Mouse (Mus musculus) myocyte (in vitro differentiated cells): ENCODE measurements around the gene S100a14. TPM values are rescaled to one million over a fixed set of nuclear protein-coding genes. Genes with fewer than 3 reads are reported as not detected.

ENCODE experiments used
- H3K27me3 ChIP-seq: one replicate; pipeline ENCODE4 v1.6.1; 2011; ENCODE audit not compliant: control insufficient read depth, insufficient read depth, insufficient read length
- H3K36me3 ChIP-seq: one replicate; pipeline ENCODE4 v1.6.1; 2011; ENCODE audit not compliant: control insufficient read depth, insufficient read depth
- H3K4me2 ChIP-seq: one replicate; pipeline ENCODE4 v1.6.1; 2011; ENCODE audit warnings: low read depth, control low read depth
- H3K4me3 ChIP-seq: one replicate; pipeline ENCODE4 v1.5.1; 2011; ENCODE audit warnings: mild to moderate bottlenecking, control low read depth, moderate library complexity
- H3K79me2 ChIP-seq: one replicate; pipeline ENCODE4 v1.6.1; 2011; ENCODE audit not compliant: control insufficient read depth, insufficient read depth
- H3ac ChIP-seq: one replicate; pipeline ENCODE4 v1.6.1; 2011; ENCODE audit not compliant: control insufficient read depth, insufficient read length
- CEBPB ChIP-seq: IDR thresholded peaks from 2 replicates; pipeline ENCODE4 v1.6.1; 2011; ENCODE audit warnings: mild to moderate bottlenecking, moderate library complexity; ENCODE audit not compliant: poor library complexity, insufficient read depth, severe bottlenecking
- E2F4 ChIP-seq: IDR thresholded peaks from one replicate; pipeline ENCODE4 v1.6.1; 2011; ENCODE audit warnings: mild to moderate bottlenecking, control low read depth, moderate library complexity; ENCODE audit not compliant: insufficient read depth
- MAX ChIP-seq: IDR thresholded peaks from one replicate; pipeline ENCODE4 v1.6.1; 2011; ENCODE audit warnings: low read depth, mild to moderate bottlenecking, control low read depth
- MYOD1 ChIP-seq, 3 experiments: IDR thresholded peaks; one replicate each; pipeline ENCODE4 v1.6.1; 2011; ENCODE audit warnings: control low read depth in 2 of 3, low read depth in 2 of 3, mild to moderate bottlenecking in 2 of 3, moderate library complexity in 1 of 3; ENCODE audit not compliant: insufficient read length in 2 of 3, control insufficient read depth in 1 of 3
- MYOG ChIP-seq, 3 experiments: IDR thresholded peaks; one replicate each; pipeline ENCODE4 v1.6.1; 2011; ENCODE audit warnings: control low read depth in 2 of 3, low read depth in 2 of 3, mild to moderate bottlenecking in 2 of 3; ENCODE audit not compliant: insufficient read length in 2 of 3, control insufficient read depth in 1 of 3, insufficient read depth in 1 of 3
- POLR2A ChIP-seq: IDR thresholded peaks from one replicate; pipeline ENCODE4 v1.6.1; 2011; ENCODE audit warnings: low read depth, mild to moderate bottlenecking, control low read depth, moderate library complexity; ENCODE audit not compliant: insufficient read length
- POLR2AphosphoS2 ChIP-seq: IDR thresholded peaks from one replicate; pipeline ENCODE4 v1.6.1; 2011; ENCODE audit warnings: low read depth, control low read depth; ENCODE audit not compliant: insufficient read length
- REST ChIP-seq: IDR thresholded peaks from one replicate; pipeline ENCODE4 v1.6.1; 2011; ENCODE audit warnings: mild to moderate bottlenecking, control low read depth, moderate library complexity; ENCODE audit not compliant: insufficient read depth, insufficient read length
- SRF ChIP-seq: IDR thresholded peaks from one replicate; pipeline ENCODE4 v1.6.1; 2011; ENCODE audit warnings: low read depth; ENCODE audit not compliant: control insufficient read depth, insufficient read length
- TCF12 ChIP-seq: IDR thresholded peaks from one replicate; pipeline ENCODE4 v1.6.1; 2011; ENCODE audit warnings: mild to moderate bottlenecking, control low read depth; ENCODE audit not compliant: poor library complexity, insufficient read depth, severe bottlenecking
- TCF3 ChIP-seq: IDR thresholded peaks from one replicate; pipeline ENCODE4 v1.6.1; 2011; ENCODE audit warnings: low read depth, control low read depth; ENCODE audit not compliant: insufficient read length
- USF1 ChIP-seq: IDR thresholded peaks from one replicate; pipeline ENCODE4 v1.6.1; 2011; ENCODE audit warnings: low read depth, mild to moderate bottlenecking, control low read depth, moderate library complexity
- polyA plus RNA-seq: library from polyadenylated mRNA; unstranded; fragments of >200 nt; fragmentation: generic; extraction: Trizol; gene quantifications from one replicate; pipeline ENCODE4 v1.2.1, GENCODE M21; 2012; ENCODE audit warnings: missing spikeins

S100a14 gene
- polyA plus RNA-seq, result 2.9 TPM

GRCm38 (mm10) chr3:90526580-90526979 is at the start of gene S100a14:
S100a14 (plus strand) TSS chr3:90526856.
- TF ChIP-seq MYOG (IDR thresholded peaks at IDR 0.05; ENCODE audit: control insufficient read depth in 1 of 3, insufficient read depth in 1 of 3, insufficient read length in 2 of 3, low read depth in 2 of 3) (no peak), POLR2AphosphoS2 (no peak), REST (no peak), SRF (no peak), E2F4 (no peak), TCF12 (no peak), TCF3 (no peak), USF1 (no peak), POLR2A (no peak), MYOD1 (IDR thresholded peaks at IDR 0.05; ENCODE audit: control insufficient read depth in 1 of 3, insufficient read length in 2 of 3, low read depth in 2 of 3) (no peak), CEBPB (no peak), MAX (no peak)
- Histone ChIP-seq H3K79me2 (no peaks in the 10 kb centered on the region), H3ac (no peak within 1 kb of the TSS), H3K4me3 (no peak within 1 kb of the TSS), H3K4me2 (peak within 1 kb of the TSS; percentile 44), H3K36me3 (no peaks in the 10 kb centered on the region), H3K27me3 (no peaks in the 10 kb centered on the region)

GRCm38 (mm10) chr3:90486998-90487397 is 39.7 kb upstream of the S100a14 start:
- Histone ChIP-seq H3K36me3 (peaks cover 62% of the 10 kb centered on the region), H3K27me3 (no peaks in the 10 kb centered on the region), H3K4me2 (no peak overlapping the region), H3K79me2 (peaks cover 11% of the 10 kb centered on the region), H3ac (no peak overlapping the region), H3K4me3 (no peak overlapping the region)
- TF ChIP-seq POLR2A (no peak), TCF12 (no peak), TCF3 (no peak), MYOG (IDR thresholded peaks at IDR 0.05; ENCODE audit: control insufficient read depth in 1 of 3, insufficient read depth in 1 of 3, insufficient read length in 2 of 3, low read depth in 2 of 3) (no peak), POLR2AphosphoS2 (no peak)

- peaks cover 11% of the 10 kb centered on the region for H3K79me2 ChIP-seq
- H3K36me3 ChIP-seq, result peaks cover 49% of the 10 kb centered on the region
- 0 out of 2 replicates have a peak, but pooled peaks have one; percentile 4 for TF ChIP-seq CEBPB
- no peak for TF ChIP-seq TCF3
- H3K27me3 ChIP-seq, result no peaks in the 10 kb centered on the region
- H3ac ChIP-seq, result no peak overlapping the region
- H3K4me2 ChIP-seq, result no peak overlapping the region
- H3K4me3 ChIP-seq, result no peak overlapping the region
Observed at GRCm38 (mm10) chr3:90488576-90488975, 38.1 kb upstream of the S100a14 start.

- H3K27me3 ChIP-seq, result no peaks in the 10 kb centered on the region
- H3K36me3 ChIP-seq, result peaks cover 35% of the 10 kb centered on the region
- H3K4me3 ChIP-seq, result peak within 1 kb of the TSS; percentile 30
- TF ChIP-seq MAX (no peak), POLR2A (peak; percentile 91), MYOD1 (IDR thresholded peaks at IDR 0.05; ENCODE audit: control insufficient read depth in 1 of 3, insufficient read length in 2 of 3, low read depth in 2 of 3) (no peak), USF1 (no peak), CEBPB (no peak), TCF3 (no peak), POLR2AphosphoS2 (peak; percentile 89), TCF12 (no peak), MYOG (IDR thresholded peaks at IDR 0.05; ENCODE audit: control insufficient read depth in 1 of 3, insufficient read depth in 1 of 3, insufficient read length in 2 of 3, low read depth in 2 of 3) (peak in 1 of 3 experiments; percentile 50), SRF (peak; percentile 64), REST (no peak), E2F4 (no peak)
- peak within 1 kb of the TSS; percentile 97 for H3ac ChIP-seq
- H3K79me2 ChIP-seq, result peaks cover 11% of the 10 kb centered on the region
- H3K4me2 ChIP-seq, result peak within 1 kb of the TSS; percentile 91
Observed at GRCm38 (mm10) chr3:90490696-90491256, 35.9 kb upstream of the S100a14 start, which contains the start of gene Snapin. Snapin (minus strand) TSS chr3:90491033.

- Histone ChIP-seq H3K79me2 (peaks cover 11% of the 10 kb centered on the region), H3K27me3 (no peaks in the 10 kb centered on the region), H3K36me3 (peaks cover 30% of the 10 kb centered on the region), H3K4me3 (peak overlapping the region; percentile 30), H3K4me2 (peak overlapping the region; percentile 16), H3ac (peak overlapping the region; percentile 97)
- no peak for TF ChIP-seq TCF12
- TF ChIP-seq MYOD1 (IDR thresholded peaks at IDR 0.05; ENCODE audit: control insufficient read depth in 1 of 3, insufficient read length in 2 of 3, low read depth in 2 of 3), result no peak
- TF ChIP-seq SRF, result no peak
- no peak for TF ChIP-seq REST
- TF ChIP-seq USF1, result no peak
Observed at GRCm38 (mm10) chr3:90491350-90491749, 35.3 kb upstream of the S100a14 start.
